Mouse (Mus musculus): ENCODE results near the gene Laptm4a.
A peak's percentile ranks its signal among the peaks of the same experiment; 100 is the strongest.

DNA sequence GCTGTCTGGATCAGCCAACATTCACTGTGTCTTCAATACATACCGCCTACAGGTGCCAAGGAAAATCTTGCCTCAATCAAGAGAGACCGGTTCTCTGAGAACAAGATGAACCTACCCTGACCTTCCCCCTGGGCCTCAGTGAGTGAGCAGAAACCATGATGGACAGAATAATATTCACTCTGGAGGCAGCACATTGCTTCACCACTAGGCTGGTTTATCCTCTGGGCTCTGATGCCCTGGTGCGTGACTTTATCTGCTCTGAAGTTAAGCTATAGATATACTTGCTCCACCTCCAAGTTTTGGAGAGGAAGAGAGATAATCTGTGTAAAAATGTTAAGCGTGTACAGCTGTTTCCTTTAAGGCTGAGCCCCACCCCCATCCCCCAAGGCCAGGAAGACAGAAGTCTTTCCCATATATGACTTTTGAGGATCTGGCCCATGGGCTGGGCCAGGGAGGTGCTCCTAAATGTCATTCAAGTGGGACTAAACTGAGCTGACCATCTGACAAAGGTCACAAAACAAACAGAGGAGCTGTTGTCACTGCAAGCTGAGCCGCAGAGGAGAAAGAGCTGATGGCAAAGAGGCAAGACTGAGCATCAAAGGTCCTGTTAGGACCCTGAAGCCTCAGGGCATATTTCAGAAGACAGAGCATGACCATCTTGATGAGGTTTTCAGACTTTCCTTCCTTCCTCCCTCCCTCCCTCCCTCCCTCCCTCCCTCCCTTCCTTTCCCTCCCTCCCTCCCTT is 20.4 kb upstream of the Laptm4a start:
- TF ChIP-seq MAX (IDR thresholded peaks at IDR 0.05; ENCODE audit: low read depth) (no peak), MYOG (IDR thresholded peaks at IDR 0.05; ENCODE audit: control insufficient read depth in 1 of 3, insufficient read depth in 1 of 3, insufficient read length in 2 of 3, low read depth in 2 of 3) (no peak), E2F4 (IDR thresholded peaks at IDR 0.05; ENCODE audit: insufficient read depth) (no peak), POLR2A (IDR thresholded peaks at IDR 0.05; ENCODE audit: insufficient read length, low read depth) (peak; percentile 29), USF1 (IDR thresholded peaks at IDR 0.05; ENCODE audit: low read depth) (no peak), MYOD1 (IDR thresholded peaks at IDR 0.05; ENCODE audit: control insufficient read depth in 1 of 3, insufficient read length in 2 of 3, low read depth in 2 of 3) (no peak), REST (IDR thresholded peaks at IDR 0.05; ENCODE audit: insufficient read depth, insufficient read length) (no peak), SRF (IDR thresholded peaks at IDR 0.05; ENCODE audit: control insufficient read depth, insufficient read length, low read depth) (no peak), CEBPB (IDR thresholded peaks at IDR 0.05; ENCODE audit: insufficient read depth, poor library complexity, severe bottlenecking) (no peak), TCF3 (IDR thresholded peaks at IDR 0.05; ENCODE audit: insufficient read length, low read depth) (no peak), POLR2AphosphoS2 (IDR thresholded peaks at IDR 0.05; ENCODE audit: insufficient read length, low read depth) (peak; percentile 50)
